Mouse (Mus musculus): ENCODE measurements around the gene Hoxa5.

- TF ChIP-seq ZC3H11A (IDR thresholded peaks at IDR 0.05; ENCODE audit: low read depth, low read length) = no peak
- no peak for TF ChIP-seq CTCF (conservative IDR thresholded peaks at IDR 0.05 in 1 of 2, IDR thresholded peaks at IDR 0.05 in 1 of 2; ENCODE audit: low read depth in 2 of 2, low read length in 2 of 2)
- TF ChIP-seq CHD2 (IDR thresholded peaks at IDR 0.05; ENCODE audit: low read length) = no peak
- no peak for TF ChIP-seq CHD1 (IDR thresholded peaks at IDR 0.05; ENCODE audit: low read depth, low read length)
- no peak for TF ChIP-seq E2F4 (IDR thresholded peaks at IDR 0.05; ENCODE audit: insufficient replicate concordance, low read depth, low read length)
- TF ChIP-seq POLR2AphosphoS2 (IDR thresholded peaks at IDR 0.05; ENCODE audit: low read depth, low read length) = no peak
Observed at GRCm38 (mm10) chr6:52200073-52200750, 4.2 kb downstream of the Hoxa5 start.
